Mouse (Mus musculus): ENCODE results near the gene Trpm5. TPM values are rescaled to one million over a fixed set of nuclear protein-coding genes. Genes with fewer than 3 reads are reported as not detected.

Gene Trpm5
- total and polyA plus RNA-seq, 2 experiments from 2014 or later: 1.3 to 1.6 TPM

DNA sequence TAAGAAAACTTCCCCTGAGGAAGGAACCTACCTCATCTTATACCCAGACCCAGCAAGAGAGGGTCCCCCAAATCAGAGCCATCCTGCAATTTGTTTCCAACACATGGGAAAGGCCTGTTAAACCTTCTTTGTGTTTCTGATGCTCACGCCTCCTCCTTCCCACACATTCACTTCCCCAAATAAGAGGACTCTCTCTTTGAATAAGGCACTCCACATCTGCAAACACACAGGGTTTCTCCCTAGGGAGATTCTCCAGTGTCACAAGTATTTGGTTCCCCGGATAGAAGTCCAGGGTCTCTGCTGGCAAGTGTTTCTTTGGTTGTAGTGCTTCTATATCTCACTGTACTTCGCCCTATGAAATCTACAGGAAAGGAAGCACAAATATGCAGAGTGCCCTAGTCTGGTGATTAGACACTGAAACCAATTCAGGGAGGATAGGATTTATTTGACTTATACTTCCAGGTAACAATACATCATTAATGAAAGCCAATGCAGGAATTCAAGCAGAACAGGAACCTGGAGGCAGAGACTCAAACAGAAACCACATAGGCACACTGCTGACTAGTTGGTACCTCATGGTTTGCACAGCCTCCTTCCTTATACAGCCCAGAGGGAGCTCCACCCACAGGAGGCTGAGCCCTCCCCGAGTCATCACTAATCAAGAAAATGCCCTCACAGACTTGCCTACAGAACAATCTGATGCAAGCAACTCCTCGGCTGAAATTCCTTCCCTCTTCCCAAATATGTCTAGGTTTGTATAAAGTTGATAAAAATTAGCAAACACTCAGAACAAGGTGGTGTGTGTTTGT, 72.9 kb downstream of the Trpm5 start:
- no peak overlapping the region for H3K9ac ChIP-seq (replicated peaks; ENCODE audit: low read length, poor library complexity, severe bottlenecking)
- H3K27ac ChIP-seq (ENCODE audit: low read depth, low read length): no peak overlapping the region
- H3K4me2 ChIP-seq (ENCODE audit: low read depth, low read length, poor library complexity, severe bottlenecking): no peak overlapping the region
- H3K4me3 ChIP-seq (ENCODE audit: low read depth, low read length): no peak overlapping the region
- DNase-seq (ENCODE audit: low spot score) (no peak), ATAC-seq (ENCODE audit: low FRiP score) (no peak)
- no peaks in the 10 kb centered on the region for H3K4me1 ChIP-seq (ENCODE audit: insufficient read depth, low read length)
- no peak for TF ChIP-seq CTCF (IDR thresholded peaks at IDR 0.05)
- no peaks in the 10 kb centered on the region for H3K9me3 ChIP-seq (ENCODE audit: low read length)
- H3K27me3 ChIP-seq (ENCODE audit: insufficient read depth, low read length): no peaks in the 10 kb centered on the region
- H3K36me3 ChIP-seq (ENCODE audit: insufficient read depth, low read length): peaks cover 8% of the 10 kb centered on the region; the same call in 1 of the 2 replicates
- WGBS: 72% methylated on average over 5 of the region's 5 CpGs

DNA sequence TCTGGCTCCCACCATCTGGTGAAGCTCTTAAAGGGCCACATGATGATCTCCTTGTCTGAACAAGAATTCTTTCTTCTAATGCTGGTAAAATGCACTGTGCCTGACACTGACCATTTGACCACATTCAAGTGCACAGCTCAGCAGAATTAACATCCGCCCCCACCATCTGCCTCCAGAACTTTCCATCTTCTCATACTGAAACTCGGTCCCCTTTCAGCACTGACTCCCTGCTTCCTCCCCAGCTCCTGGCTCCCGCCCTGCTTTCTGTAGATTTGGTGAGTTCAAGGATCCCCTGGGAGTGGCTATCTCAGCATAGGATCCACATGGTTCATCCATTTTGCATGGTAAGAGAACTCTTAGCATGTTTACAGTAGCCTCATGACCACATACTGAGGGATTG, 73.7 kb downstream of the Trpm5 start:
- peaks cover 8% of the 10 kb centered on the region; the same call in 1 of the 2 replicates for H3K36me3 ChIP-seq (ENCODE audit: insufficient read depth, low read length)
- no peak overlapping the region for H3K27ac ChIP-seq (ENCODE audit: low read depth, low read length)
- no peaks in the 10 kb centered on the region for H3K27me3 ChIP-seq (ENCODE audit: insufficient read depth, low read length)
- H3K4me2 ChIP-seq (ENCODE audit: low read depth, low read length, poor library complexity, severe bottlenecking): no peak overlapping the region
- no peak overlapping the region for H3K4me3 ChIP-seq (ENCODE audit: low read depth, low read length)
- no peak for TF ChIP-seq CTCF (IDR thresholded peaks at IDR 0.05)
- no peaks in the 10 kb centered on the region for H3K4me1 ChIP-seq (ENCODE audit: insufficient read depth, low read length)
- ATAC-seq (ENCODE audit: low FRiP score) (no peak), DNase-seq (ENCODE audit: low spot score) (no peak)
- 76% methylated on average over 3 of the region's 3 CpGs for WGBS
- H3K9me3 ChIP-seq (ENCODE audit: low read length): no peaks in the 10 kb centered on the region
- no peak overlapping the region for H3K9ac ChIP-seq (replicated peaks; ENCODE audit: low read length, poor library complexity, severe bottlenecking)

DNA sequence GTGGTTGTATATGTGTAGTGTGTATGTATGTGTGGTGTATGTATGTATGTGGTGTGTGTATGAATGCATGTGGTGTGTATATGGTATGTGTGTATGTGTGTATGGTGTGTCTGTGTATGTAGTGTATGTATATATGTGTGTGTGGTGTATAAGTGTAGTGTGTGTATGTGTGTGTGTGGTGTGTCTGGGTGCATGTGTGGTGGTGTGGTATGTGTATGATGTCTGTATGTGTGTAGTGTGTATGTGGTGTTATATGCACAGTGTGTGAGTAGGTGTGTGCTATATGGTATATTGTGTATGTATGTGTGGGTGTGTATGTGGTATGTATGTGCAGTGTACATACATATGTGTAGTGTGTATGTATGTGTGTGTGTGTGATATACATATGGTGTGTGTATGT, 74.4 kb downstream of the Trpm5 start:
- TF ChIP-seq CTCF (IDR thresholded peaks at IDR 0.05): no peak
- Histone ChIP-seq H3K27me3 (ENCODE audit: insufficient read depth, low read length) (no peaks in the 10 kb centered on the region), H3K27ac (ENCODE audit: low read depth, low read length) (no peak overlapping the region), H3K4me1 (ENCODE audit: insufficient read depth, low read length) (no peaks in the 10 kb centered on the region), H3K9me3 (ENCODE audit: low read length) (no peaks in the 10 kb centered on the region), H3K4me2 (ENCODE audit: low read depth, low read length, poor library complexity, severe bottlenecking) (no peak overlapping the region), H3K4me3 (ENCODE audit: low read depth, low read length) (no peak overlapping the region), H3K36me3 (ENCODE audit: insufficient read depth, low read length) (peaks cover 3% of the 10 kb centered on the region; the same call in 1 of the 2 replicates), H3K9ac (replicated peaks; ENCODE audit: low read length, poor library complexity, severe bottlenecking) (no peak overlapping the region)
- ATAC-seq (ENCODE audit: low FRiP score): no peak
- no peak for DNase-seq (ENCODE audit: low spot score)

Other genes with a start within 250 kb of the Trpm5 start
- 23.8 and 27.1 TPM in 2 replicates for gene Th, start 163.5 kb downstream of the Trpm5 start, total RNA-seq (2014; rRNA removed)
- 26.2 and 35.0 TPM in 2 replicates for gene Th, start 163.5 kb downstream of the Trpm5 start, polyA plus RNA-seq (2015; fragmentation: Nextera tagmentation; extraction: Ambion mirVana)
- 1.1 TPM in 1 of 2 replicates, not detected in the other for gene Ascl2, start 125.4 kb downstream of the Trpm5 start, total RNA-seq (2014; rRNA removed)
- 0.43 and 0.50 TPM in 2 replicates for gene Ascl2, start 125.4 kb downstream of the Trpm5 start, polyA plus RNA-seq (2015; fragmentation: Nextera tagmentation; extraction: Ambion mirVana)
- gene Tspan32, start 89.6 kb downstream of the Trpm5 start, total RNA-seq (2014; rRNA removed): 0.19 and 0.38 TPM in 2 replicates
- gene Tspan32, start 89.6 kb downstream of the Trpm5 start, polyA plus RNA-seq (2015; fragmentation: Nextera tagmentation; extraction: Ambion mirVana): 0.37 and 0.38 TPM in 2 replicates
- gene Cd81, start 41.9 kb downstream of the Trpm5 start, total RNA-seq (2014; rRNA removed): 454 and 542 TPM in 2 replicates
- 511 and 569 TPM in 2 replicates for gene Cd81, start 41.9 kb downstream of the Trpm5 start, polyA plus RNA-seq (2015; fragmentation: Nextera tagmentation; extraction: Ambion mirVana)
- 71.3 and 92.4 TPM in 2 replicates for gene Tssc4, start 25.4 kb downstream of the Trpm5 start, total RNA-seq (2014; rRNA removed)
- 101 and 103 TPM in 2 replicates for gene Tssc4, start 25.4 kb downstream of the Trpm5 start, polyA plus RNA-seq (2015; fragmentation: Nextera tagmentation; extraction: Ambion mirVana)
- gene Kcnq1, start 11.7 kb upstream of the Trpm5 start, total RNA-seq (2014; rRNA removed): 0.44 and 1.4 TPM in 2 replicates
- gene Kcnq1, start 11.7 kb upstream of the Trpm5 start, polyA plus RNA-seq (2015; fragmentation: Nextera tagmentation; extraction: Ambion mirVana): 0.87 and 1.2 TPM in 2 replicates